Mouse (Mus musculus) heart, postnatal 0 days (tissue): Measurements from ENCODE around the gene Asxl2.

Experiments used
- CTCF ChIP-seq: IDR thresholded peaks from 2 replicates; pipeline ENCODE4 v1.5.1; 2016; ENCODE audit warnings: antibody characterized with exemption, control low read depth, low read depth
- EP300 ChIP-seq: IDR thresholded peaks from 2 replicates; pipeline ENCODE4 v1.6.1; 2016; ENCODE audit warnings: antibody characterized with exemption, low read depth

- TF ChIP-seq CTCF: no peak
- TF ChIP-seq EP300: no peak
Observed at GRCm38 (mm10) chr12:3547506-3547905, 120.8 kb downstream of the Asxl2 start.
